Mouse (Mus musculus): ENCODE measurements around the gene Calcb. TPM values are rescaled to one million over a fixed set of nuclear protein-coding genes. Genes with fewer than 3 reads are reported as not detected.

The Calcb gene
- polyA plus RNA-seq, 1 experiment from 2014 or later, result 2.3 TPM

GRCm38 (mm10) chr7:114762660-114763059, 44.2 kb downstream of the Calcb start:
- Histone ChIP-seq H3K27ac (no peak overlapping the region), H3K4me3 (replicated peaks) (no peak overlapping the region), H3K9ac (no peak overlapping the region), H3K4me1 (replicated peaks) (no peaks in the 10 kb centered on the region), H3K27me3 (replicated peaks) (no peaks in the 10 kb centered on the region), H3K4me2 (replicated peaks) (no peak overlapping the region), H3K36me3 (no peaks in the 10 kb centered on the region), H3K9me3 (no peaks in the 10 kb centered on the region)
- 67% methylated on average over 2 of the region's 2 CpGs for WGBS
- no peak for ATAC-seq

GRCm38 (mm10) chr7:114765273-114765672, 46.8 kb downstream of the Calcb start:
- no peak overlapping the region for H3K4me3 ChIP-seq (replicated peaks)
- WGBS, result 75% methylated on average over 3 of the region's 3 CpGs
- no peak overlapping the region for H3K4me2 ChIP-seq (replicated peaks)
- H3K4me1 ChIP-seq (replicated peaks), result no peaks in the 10 kb centered on the region
- H3K36me3 ChIP-seq, result no peaks in the 10 kb centered on the region
- no peaks in the 10 kb centered on the region for H3K9me3 ChIP-seq
- no peaks in the 10 kb centered on the region for H3K27me3 ChIP-seq (replicated peaks)
- H3K27ac ChIP-seq, result no peak overlapping the region
- no peak for ATAC-seq
- H3K9ac ChIP-seq, result no peak overlapping the region

- no peaks in the 10 kb centered on the region for H3K9me3 ChIP-seq
- WGBS, result 57% methylated on average over 3 of the region's 3 CpGs
- H3K4me3 ChIP-seq (replicated peaks), result no peak overlapping the region
- H3K27me3 ChIP-seq (replicated peaks), result no peaks in the 10 kb centered on the region
- H3K9ac ChIP-seq, result no peak overlapping the region
- no peak overlapping the region for H3K27ac ChIP-seq
- H3K4me1 ChIP-seq (replicated peaks), result no peaks in the 10 kb centered on the region
- H3K4me2 ChIP-seq (replicated peaks), result no peak overlapping the region
- no peaks in the 10 kb centered on the region for H3K36me3 ChIP-seq
- ATAC-seq, result no peak
Measured at GRCm38 (mm10) chr7:114766523-114766922, 48.1 kb downstream of the Calcb start.

- H3K36me3 ChIP-seq, result no peaks in the 10 kb centered on the region
- 88% methylated on average over 5 of the region's 5 CpGs for WGBS
- no peak overlapping the region for H3K27ac ChIP-seq
- H3K9ac ChIP-seq, result no peak overlapping the region
- no peak overlapping the region for H3K4me2 ChIP-seq (replicated peaks)
- H3K27me3 ChIP-seq (replicated peaks), result no peaks in the 10 kb centered on the region
- H3K9me3 ChIP-seq, result no peaks in the 10 kb centered on the region
- H3K4me1 ChIP-seq (replicated peaks), result no peaks in the 10 kb centered on the region
- no peak overlapping the region for H3K4me3 ChIP-seq (replicated peaks)
- no peak for ATAC-seq
Measured at GRCm38 (mm10) chr7:114768516-114768915, 50.1 kb downstream of the Calcb start.

GRCm38 (mm10) chr7:114769041-114769440, 50.6 kb downstream of the Calcb start:
- Histone ChIP-seq H3K27ac (no peak overlapping the region), H3K36me3 (no peaks in the 10 kb centered on the region), H3K27me3 (replicated peaks) (no peaks in the 10 kb centered on the region), H3K4me3 (replicated peaks) (no peak overlapping the region), H3K4me2 (replicated peaks) (no peak overlapping the region), H3K4me1 (replicated peaks) (no peaks in the 10 kb centered on the region), H3K9ac (no peak overlapping the region), H3K9me3 (no peaks in the 10 kb centered on the region)
- 83% methylated on average over 4 of the region's 4 CpGs for WGBS
- ATAC-seq, result no peak

GRCm38 (mm10) chr7:114770586-114770985, 52.1 kb downstream of the Calcb start:
- ATAC-seq, result no peak
- 95% methylated on average over 3 of the region's 3 CpGs for WGBS
- Histone ChIP-seq H3K4me2 (replicated peaks) (no peak overlapping the region), H3K27me3 (replicated peaks) (no peaks in the 10 kb centered on the region), H3K9me3 (no peaks in the 10 kb centered on the region), H3K36me3 (no peaks in the 10 kb centered on the region), H3K4me3 (replicated peaks) (no peak overlapping the region), H3K27ac (no peak overlapping the region), H3K9ac (no peak overlapping the region), H3K4me1 (replicated peaks) (no peaks in the 10 kb centered on the region)

- H3K9ac ChIP-seq, result no peak overlapping the region
- H3K9me3 ChIP-seq, result no peaks in the 10 kb centered on the region
- ATAC-seq, result peak; percentile 69; the same call in 1 of the 2 replicates
- no peaks in the 10 kb centered on the region for H3K36me3 ChIP-seq
- no peak overlapping the region for H3K4me2 ChIP-seq (replicated peaks)
- no peaks in the 10 kb centered on the region for H3K4me1 ChIP-seq (replicated peaks)
- H3K27ac ChIP-seq, result no peak overlapping the region
- no peaks in the 10 kb centered on the region for H3K27me3 ChIP-seq (replicated peaks)
- H3K4me3 ChIP-seq (replicated peaks), result no peak overlapping the region
- 62% methylated on average over 7 of the region's 7 CpGs for WGBS
Measured at GRCm38 (mm10) chr7:114771801-114772200, 53.4 kb downstream of the Calcb start.

Other genes starting within 250 kb of the Calcb start
- gene Cyp2r1, start 155.7 kb upstream of the Calcb start, polyA plus RNA-seq (2015; fragmentation: Nextera tagmentation; extraction: Ambion mirVana), result 1.6 and 2.0 TPM in 2 replicates
- gene Calca, start 82.3 kb upstream of the Calcb start, polyA plus RNA-seq (2015; fragmentation: Nextera tagmentation; extraction: Ambion mirVana), result 1.7 and 2.7 TPM in 2 replicates
- gene Insc, start 25.1 kb downstream of the Calcb start, polyA plus RNA-seq (2015; fragmentation: Nextera tagmentation; extraction: Ambion mirVana), result 19.7 and 20.2 TPM in 2 replicates

All from intestine, embryonic 15.5 days (tissue).